Mouse (Mus musculus): ENCODE data around the gene Plppr3. TPM values are rescaled to one million over a fixed set of nuclear protein-coding genes. Genes with fewer than 3 reads are reported as not detected.
A peak's percentile ranks its signal among the peaks of the same experiment; 100 is the strongest.

The Plppr3 gene
- total RNA-seq, 1 experiment from 2014 or later = 0.49 TPM

GRCm38 (mm10) chr10:79852107-79852789 is 22.2 kb downstream of the Plppr3 start:
- DNase-seq = no peak

GRCm38 (mm10) chr10:79851653-79852052 is 22.8 kb downstream of the Plppr3 start:
- no peak for DNase-seq

GRCm38 (mm10) chr10:79849941-79850628 is 24.3 kb downstream of the Plppr3 start:
- DNase-seq = no peak

GRCm38 (mm10) chr10:79846553-79846952 is 27.9 kb downstream of the Plppr3 start:
- no peak for DNase-seq

- DNase-seq = no peak
These were observed 31.0 kb downstream of the Plppr3 start for GRCm38 (mm10) chr10:79843476-79843875.

- no peak for DNase-seq
These were observed 32.1 kb downstream of the Plppr3 start for GRCm38 (mm10) chr10:79842322-79842721.

GRCm38 (mm10) chr10:79840644-79841551 is 33.5 kb downstream of the Plppr3 start:
- DNase-seq = no peak

- no peak for DNase-seq
These were observed 34.3 kb downstream of the Plppr3 start for GRCm38 (mm10) chr10:79840091-79840490.

- DNase-seq = no peak
These were observed 36.3 kb downstream of the Plppr3 start for GRCm38 (mm10) chr10:79838151-79838550.

- no peak for DNase-seq
These were observed 37.5 kb downstream of the Plppr3 start for GRCm38 (mm10) chr10:79836918-79837317.

- DNase-seq = peak; percentile 77
These were observed 39.5 kb downstream of the Plppr3 start for GRCm38 (mm10) chr10:79834769-79835398.

GRCm38 (mm10) chr10:79832786-79833181 is 41.6 kb downstream of the Plppr3 start:
- DNase-seq = no peak

GRCm38 (mm10) chr10:79832026-79832785 is 42.2 kb downstream of the Plppr3 start:
- DNase-seq = no peak

- DNase-seq = no peak
These were observed 42.9 kb downstream of the Plppr3 start for GRCm38 (mm10) chr10:79831583-79831982.

GRCm38 (mm10) chr10:79824413-79824812 is 50.0 kb downstream of the Plppr3 start:
- DNase-seq = no peak

- DNase-seq = no peak
These were observed 51.4 kb downstream of the Plppr3 start for GRCm38 (mm10) chr10:79823011-79823410.

GRCm38 (mm10) chr10:79822372-79822771 is 52.1 kb downstream of the Plppr3 start:
- no peak for DNase-seq

GRCm38 (mm10) chr10:79821731-79822130 is 52.7 kb downstream of the Plppr3 start:
- no peak for DNase-seq

GRCm38 (mm10) chr10:79820782-79821181 is 53.7 kb downstream of the Plppr3 start, which contains the start of gene Misp:
Gene Misp (plus strand): TSS chr10:79820989.
- DNase-seq = no peak

- no peak for DNase-seq
These were observed 54.2 kb downstream of the Plppr3 start for GRCm38 (mm10) chr10:79820277-79820676.

GRCm38 (mm10) chr10:79819606-79820005 is 54.8 kb downstream of the Plppr3 start:
- DNase-seq = no peak
